Mouse (Mus musculus) forebrain, embryonic 12.5 days (tissue): ENCODE measurements around the gene Sds. TPM values are rescaled to one million over a fixed set of nuclear protein-coding genes. Genes with fewer than 3 reads are reported as not detected.

ENCODE experiments used
- ATAC-seq: fragments of 200-750 bp; cut with Nextera tagmentation; 2 replicates; pipeline ENCODE4 v1.8.0; 2017; ENCODE audit warnings: moderate TSS enrichment; ENCODE audit not compliant: low FRiP score
- H3K27ac ChIP-seq: fragments of 300-500 bp; sonication (generic); 2 replicates; pipeline ENCODE4 v1.5.1; 2016; ENCODE audit warnings: mild to moderate bottlenecking
- H3K27me3 ChIP-seq: fragments of 300-500 bp; sonication (generic); 2 replicates; pipeline ENCODE4 v1.6.1; 2016; ENCODE audit warnings: mild to moderate bottlenecking
- H3K36me3 ChIP-seq: fragments of 300-500 bp; sonication (generic); replicated peaks from 2 replicates; pipeline ENCODE4 v1.6.1; 2016; ENCODE audit warnings: mild to moderate bottlenecking
- H3K4me1 ChIP-seq: fragments of 300-500 bp; sonication (generic); 2 replicates; pipeline ENCODE4 v1.6.1; 2016
- H3K4me2 ChIP-seq: fragments of 300-500 bp; sonication (generic); 2 replicates; pipeline ENCODE4 v1.6.1; 2016; ENCODE audit warnings: mild to moderate bottlenecking, moderate library complexity
- H3K4me3 ChIP-seq: fragments of 300-500 bp; sonication (generic); replicated peaks from 2 replicates; pipeline ENCODE4 v1.5.1; 2016; ENCODE audit warnings: mild to moderate bottlenecking
- H3K9ac ChIP-seq: fragments of 300-500 bp; sonication (generic); 2 replicates; pipeline ENCODE4 v1.6.1; 2016; ENCODE audit warnings: mild to moderate bottlenecking
- H3K9me3 ChIP-seq: fragments of 300-500 bp; sonication (generic); 2 replicates; pipeline ENCODE4 v1.6.1; 2016
- WGBS: fragments of 180-500 bp; shearing (Covaris S2); methylation state at CpG from one replicate; pipeline ENCODE4 v1.1.7; 2016; 5-methylcytosine and 5-hydroxymethylcytosine counted together
- polyA plus RNA-seq: library from polyadenylated mRNA; unstranded; fragments of >200 nt; fragmentation: Nextera tagmentation; extraction: Ambion mirVana; gene quantifications from 2 replicates; pipeline ENCODE4 v1.2.1, GENCODE M21; 2016

The Sds gene
- polyA plus RNA-seq, 1 experiment from 2014 or later = not detected

DNA sequence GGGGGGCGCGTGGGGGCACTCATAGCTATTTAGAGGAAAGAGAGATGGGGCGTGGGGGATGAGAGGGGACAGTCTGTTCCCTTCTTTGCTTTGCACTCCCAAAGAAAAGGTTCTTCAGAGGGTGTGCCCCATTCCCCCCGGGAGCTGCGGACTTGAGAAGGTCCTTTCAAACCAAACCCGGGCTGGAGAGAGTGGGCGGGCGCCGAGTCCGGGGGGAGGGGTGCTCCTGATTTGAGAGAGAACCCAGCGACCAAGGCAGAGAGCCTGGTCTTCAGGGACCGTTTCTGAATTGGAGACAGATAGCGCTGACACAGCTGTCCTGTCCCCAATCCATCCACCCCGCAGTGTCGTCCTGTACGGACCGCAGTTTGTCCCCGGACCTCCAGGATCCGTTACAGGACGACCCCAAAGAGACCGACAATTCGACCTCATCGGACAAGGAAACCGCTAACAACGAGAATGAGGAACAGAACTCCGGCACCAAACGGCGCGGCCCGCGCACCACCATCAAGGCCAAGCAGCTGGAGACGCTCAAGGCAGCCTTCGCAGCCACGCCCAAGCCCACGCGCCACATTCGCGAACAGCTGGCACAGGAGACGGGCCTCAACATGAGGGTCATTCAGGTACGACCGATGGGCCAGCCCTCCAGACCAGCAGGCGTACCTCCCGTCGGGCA is 41.2 kb upstream of the Sds start:
- no peak for ATAC-seq
- WGBS = under 1% methylated on average over 44 of the region's 44 CpGs

DNA sequence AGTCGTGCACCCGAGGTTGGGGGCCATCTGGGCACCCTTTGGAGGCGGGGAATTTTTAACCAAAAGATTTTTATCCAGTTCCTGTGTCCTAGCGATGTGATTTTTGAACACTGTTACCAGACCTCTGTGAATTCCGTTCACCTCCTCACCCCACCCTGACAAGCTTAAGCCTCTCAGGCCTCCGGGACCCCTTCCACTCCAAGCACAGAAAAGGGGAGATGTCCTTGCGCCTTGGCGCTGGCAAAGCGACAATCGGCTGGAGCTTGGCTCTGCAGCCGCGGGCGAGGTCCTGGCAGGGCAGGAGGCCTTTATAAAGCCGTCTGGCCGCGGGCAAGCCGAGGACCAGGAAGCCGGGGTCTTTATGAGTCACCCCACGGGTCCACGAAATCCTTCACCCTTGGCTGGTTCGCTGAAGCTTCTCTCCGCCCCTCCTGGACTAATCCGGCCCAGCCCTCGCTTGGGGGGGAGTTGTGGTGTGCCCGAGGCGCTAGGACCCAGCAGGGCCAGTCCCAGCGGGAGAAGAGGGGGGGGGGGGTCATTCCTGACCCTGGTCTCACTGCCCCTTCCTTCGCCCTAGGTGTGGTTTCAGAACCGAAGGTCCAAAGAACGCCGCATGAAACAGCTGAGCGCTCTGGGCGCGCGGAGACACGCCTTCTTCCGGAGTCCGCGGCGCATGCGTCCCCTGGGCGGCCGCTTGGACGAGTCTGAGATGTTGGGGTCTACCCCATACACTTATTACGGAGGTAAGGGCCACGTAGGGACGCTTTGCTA is 40.4 kb upstream of the Sds start:
- Histone ChIP-seq H3K36me3 (no peaks in the 10 kb centered on the region), H3K27ac (peak overlapping the region; percentile 88), H3K4me1 (peaks cover 72% of the 10 kb centered on the region), H3K9me3 (no peaks in the 10 kb centered on the region), H3K9ac (peak overlapping the region; percentile 68), H3K27me3 (peaks cover 94% of the 10 kb centered on the region), H3K4me3 (peak overlapping the region; percentile 49), H3K4me2 (peak overlapping the region; percentile 74)
- no peak for ATAC-seq
- whole genome bisulfite sequencing = under 1% methylated on average over 44 of the region's 47 CpGs

More for the DNA sequence above, 41.2 kb upstream of the Sds start:
- peak overlapping the region; percentile 49 for H3K4me3 ChIP-seq
- H3K27me3 ChIP-seq = peaks cover 97% of the 10 kb centered on the region
- peaks cover 68% of the 10 kb centered on the region for H3K4me1 ChIP-seq
- peak overlapping the region; percentile 74 for H3K4me2 ChIP-seq
- peak overlapping the region; percentile 68 for H3K9ac ChIP-seq
- H3K36me3 ChIP-seq = no peaks in the 10 kb centered on the region
- peak overlapping the region; percentile 88 for H3K27ac ChIP-seq
- H3K9me3 ChIP-seq = no peaks in the 10 kb centered on the region

- Histone ChIP-seq H3K4me2 (peak overlapping the region; percentile 74), H3K36me3 (no peaks in the 10 kb centered on the region), H3K4me1 (peaks cover 64% of the 10 kb centered on the region), H3K4me3 (peak overlapping the region; percentile 49), H3K27me3 (peaks cover 83% of the 10 kb centered on the region), H3K9me3 (no peaks in the 10 kb centered on the region), H3K27ac (peak overlapping the region; percentile 88), H3K9ac (peak overlapping the region; percentile 68)
- WGBS = under 1% methylated on average over 18 of the region's 18 CpGs
- no peak for ATAC-seq
Measured at GRCm38 (mm10) chr5:120436885-120437495, 39.3 kb upstream of the Sds start.

- ATAC-seq = no peak
- H3K4me2 ChIP-seq = peak overlapping the region; percentile 74
- peak overlapping the region; percentile 88 for H3K27ac ChIP-seq
- peaks cover 78% of the 10 kb centered on the region for H3K27me3 ChIP-seq
- WGBS = 2% methylated on average over 17 of the region's 17 CpGs
- H3K4me1 ChIP-seq = peaks cover 61% of the 10 kb centered on the region
- H3K9ac ChIP-seq = peak overlapping the region; percentile 61
- H3K4me3 ChIP-seq = peak overlapping the region; percentile 37
- H3K36me3 ChIP-seq = no peaks in the 10 kb centered on the region
- no peaks in the 10 kb centered on the region for H3K9me3 ChIP-seq
Measured at GRCm38 (mm10) chr5:120437539-120437938, 38.8 kb upstream of the Sds start.

- peaks cover 61% of the 10 kb centered on the region for H3K4me1 ChIP-seq
- ATAC-seq = no peak
- WGBS = under 1% methylated on average over 33 of the region's 33 CpGs
Measured at GRCm38 (mm10) chr5:120437986-120438385, 38.3 kb upstream of the Sds start.

DNA sequence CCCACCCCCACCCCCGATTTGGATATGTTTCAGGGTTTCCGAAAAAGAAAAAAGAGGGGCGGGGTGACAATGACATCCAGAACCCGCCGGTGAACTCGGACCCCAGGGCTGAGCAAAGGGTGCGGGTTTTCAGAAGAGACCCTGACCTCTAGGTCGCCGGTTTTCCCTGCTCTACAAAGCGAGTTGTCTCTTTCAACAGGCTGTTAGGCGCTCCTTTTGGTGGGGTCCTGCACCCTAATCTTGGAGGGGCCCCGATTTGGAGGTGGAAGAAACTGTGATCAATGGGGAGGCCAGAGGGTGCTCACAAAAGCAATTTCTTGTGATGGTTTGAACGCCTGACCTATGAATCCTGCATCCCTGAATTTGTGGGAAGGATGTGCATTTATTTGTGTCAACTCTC is 37.9 kb upstream of the Sds start:
- Histone ChIP-seq H3K9me3 (no peaks in the 10 kb centered on the region), H3K4me2 (peak overlapping the region; percentile 74), H3K27me3 (peaks cover 69% of the 10 kb centered on the region), H3K4me3 (peak overlapping the region; percentile 37), H3K36me3 (no peaks in the 10 kb centered on the region), H3K27ac (peak overlapping the region; percentile 88), H3K4me1 (peaks cover 57% of the 10 kb centered on the region), H3K9ac (peak overlapping the region; percentile 61)
- ATAC-seq = no peak
- WGBS = 2% methylated on average over 13 of the region's 13 CpGs

More at GRCm38 (mm10) chr5:120437986-120438385, 38.3 kb upstream of the Sds start:
- Histone ChIP-seq H3K27ac (peak overlapping the region; percentile 88), H3K36me3 (no peaks in the 10 kb centered on the region), H3K9ac (peak overlapping the region; percentile 61), H3K4me2 (peak overlapping the region; percentile 74), H3K27me3 (peaks cover 74% of the 10 kb centered on the region), H3K9me3 (no peaks in the 10 kb centered on the region), H3K4me3 (peak overlapping the region; percentile 37)

DNA sequence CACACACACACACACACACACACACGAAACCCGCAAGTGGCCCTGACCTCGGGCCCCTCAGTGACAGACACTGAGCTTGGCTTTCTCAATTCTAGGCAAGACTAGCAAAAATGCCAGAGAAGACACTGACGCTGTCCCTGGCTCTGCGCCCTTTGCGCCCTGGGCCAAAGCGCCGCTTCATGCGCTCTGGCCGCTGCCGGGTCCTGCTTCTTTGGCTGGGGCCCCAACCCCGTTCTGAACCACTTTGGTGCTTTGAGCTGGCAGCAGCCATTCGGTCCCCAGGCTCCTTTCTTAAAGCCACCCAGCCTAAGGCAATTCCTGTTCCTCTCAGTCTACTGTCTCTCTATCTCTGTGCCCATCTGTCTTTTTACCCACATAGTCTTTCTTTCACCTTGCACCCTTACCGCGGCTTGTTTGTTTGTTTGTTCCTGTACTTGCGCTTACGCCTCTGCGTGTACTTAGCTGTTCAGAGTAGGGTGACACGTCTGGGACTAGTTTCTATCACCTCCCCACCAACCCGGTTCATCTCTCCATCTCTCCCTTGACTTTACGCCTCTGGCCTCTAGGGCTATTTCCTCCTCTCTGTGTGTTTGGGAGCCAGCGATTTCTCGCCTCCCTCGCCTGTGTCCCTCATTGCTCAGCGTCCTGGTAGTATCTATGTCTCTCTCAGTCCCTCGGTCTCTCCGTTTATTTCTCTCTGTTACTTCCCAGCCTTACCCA is 37.2 kb upstream of the Sds start:
- Histone ChIP-seq H3K27ac (peak overlapping the region; percentile 88), H3K9me3 (no peaks in the 10 kb centered on the region), H3K27me3 (peaks cover 64% of the 10 kb centered on the region), H3K36me3 (no peaks in the 10 kb centered on the region), H3K9ac (peak overlapping the region; percentile 61), H3K4me1 (peaks cover 57% of the 10 kb centered on the region), H3K4me2 (peak overlapping the region; percentile 74), H3K4me3 (peak overlapping the region; percentile 37)
- 17% methylated on average over 27 of the region's 27 CpGs for WGBS
- ATAC-seq = no peak

DNA sequence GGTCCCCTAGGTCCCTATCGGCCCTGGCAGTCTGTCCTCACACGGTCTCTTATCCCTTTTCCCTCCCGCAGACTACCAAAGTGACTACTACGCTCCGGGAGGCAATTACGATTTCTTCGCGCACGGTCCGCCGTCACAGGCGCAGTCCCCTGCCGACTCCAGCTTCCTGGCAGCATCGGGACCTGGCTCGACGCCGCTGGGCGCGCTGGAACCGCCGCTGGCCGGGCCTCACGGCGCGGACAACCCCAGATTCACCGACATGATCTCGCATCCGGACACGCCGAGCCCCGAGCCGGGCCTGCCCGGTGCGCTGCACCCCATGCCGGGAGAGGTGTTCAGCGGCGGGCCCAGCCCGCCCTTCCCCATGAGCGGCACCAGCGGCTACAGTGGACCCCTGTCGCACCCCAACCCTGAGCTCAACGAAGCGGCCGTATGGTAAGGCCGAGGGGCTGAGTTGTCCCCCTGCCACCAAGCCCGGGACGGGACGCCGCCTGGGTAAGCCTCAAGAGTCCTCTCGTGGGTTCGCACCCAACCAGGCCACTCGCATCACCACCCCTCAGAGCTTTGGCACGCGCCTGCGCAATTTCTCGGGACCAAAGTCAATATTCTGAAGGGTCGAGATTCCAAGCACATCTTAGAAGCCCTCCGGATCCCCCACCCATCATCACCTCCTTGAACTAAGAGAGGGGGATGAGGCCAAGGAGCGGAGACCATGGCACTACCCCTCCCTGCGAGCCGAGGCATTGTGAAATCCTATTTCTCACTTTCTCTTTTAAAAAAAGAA is 36.2 kb upstream of the Sds start:
- no peaks in the 10 kb centered on the region for H3K36me3 ChIP-seq
- peak overlapping the region; percentile 37 for H3K4me3 ChIP-seq
- H3K9ac ChIP-seq = peak overlapping the region; percentile 61
- H3K27ac ChIP-seq = peak overlapping the region; percentile 88
- peak overlapping the region; percentile 74 for H3K4me2 ChIP-seq
- H3K9me3 ChIP-seq = no peaks in the 10 kb centered on the region
- no peak for ATAC-seq
- WGBS = 9% methylated on average over 61 of the region's 61 CpGs
- H3K4me1 ChIP-seq = peaks cover 51% of the 10 kb centered on the region
- H3K27me3 ChIP-seq = peaks cover 59% of the 10 kb centered on the region

DNA sequence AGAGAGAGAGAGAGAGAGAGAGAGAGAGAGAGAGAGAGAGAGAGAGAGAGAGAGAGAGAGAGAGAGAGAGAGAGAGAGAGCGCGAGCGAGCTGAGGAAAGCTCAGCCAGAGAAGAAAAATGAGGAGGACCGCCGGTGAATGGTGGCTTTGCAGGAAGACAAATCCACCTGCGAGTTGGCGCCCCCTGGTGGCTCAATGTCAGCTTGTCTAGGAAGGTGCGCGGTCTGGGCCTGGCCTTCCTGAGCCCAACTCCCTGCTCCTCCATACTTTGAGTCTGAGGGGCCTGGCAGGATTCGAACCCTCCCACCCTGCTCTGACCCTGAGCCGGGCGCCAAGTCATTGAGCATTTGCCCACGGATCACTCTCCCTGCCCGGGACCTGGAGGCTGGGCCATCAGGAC is 35.6 kb upstream of the Sds start:
- H3K9ac ChIP-seq = no peak overlapping the region
- H3K36me3 ChIP-seq = no peaks in the 10 kb centered on the region
- peak overlapping the region; percentile 37 for H3K4me3 ChIP-seq
- no peaks in the 10 kb centered on the region for H3K9me3 ChIP-seq
- peak overlapping the region; percentile 74 for H3K4me2 ChIP-seq
- peak overlapping the region; percentile 88; the same call in 1 of the 2 replicates for H3K27ac ChIP-seq
- peaks cover 59% of the 10 kb centered on the region for H3K27me3 ChIP-seq
- 7% methylated on average over 13 of the region's 14 CpGs for WGBS
- ATAC-seq = peak; percentile 54
- peaks cover 45% of the 10 kb centered on the region for H3K4me1 ChIP-seq

DNA sequence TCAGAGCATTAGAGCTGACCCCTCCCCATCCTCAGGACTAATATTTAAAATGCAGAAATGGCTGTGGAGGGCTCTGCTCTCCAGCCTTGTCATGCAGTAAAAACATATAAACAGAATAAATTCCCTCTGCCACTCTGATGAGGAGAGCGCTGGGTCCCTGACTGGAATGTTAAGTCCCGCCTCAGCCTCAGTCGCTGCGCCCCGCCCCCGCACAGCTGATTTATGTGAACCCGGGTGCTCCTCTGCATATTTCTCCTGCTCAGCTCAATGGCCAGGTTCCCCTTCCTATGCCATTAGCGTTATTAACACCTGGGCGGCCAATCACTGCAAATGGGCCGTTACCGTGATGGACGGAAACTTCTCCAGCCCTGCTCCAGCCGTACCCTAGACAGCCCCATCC is 29.0 kb upstream of the Sds start:
- Histone ChIP-seq H3K27ac (no peak overlapping the region), H3K9me3 (no peaks in the 10 kb centered on the region), H3K4me3 (no peak overlapping the region), H3K4me1 (no peaks in the 10 kb centered on the region), H3K27me3 (peaks cover 22% of the 10 kb centered on the region; the same call in 1 of the 2 replicates), H3K4me2 (no peak overlapping the region), H3K36me3 (no peaks in the 10 kb centered on the region), H3K9ac (no peak overlapping the region)
- no peak for ATAC-seq
- 55% methylated on average over 13 of the region's 13 CpGs for WGBS

DNA sequence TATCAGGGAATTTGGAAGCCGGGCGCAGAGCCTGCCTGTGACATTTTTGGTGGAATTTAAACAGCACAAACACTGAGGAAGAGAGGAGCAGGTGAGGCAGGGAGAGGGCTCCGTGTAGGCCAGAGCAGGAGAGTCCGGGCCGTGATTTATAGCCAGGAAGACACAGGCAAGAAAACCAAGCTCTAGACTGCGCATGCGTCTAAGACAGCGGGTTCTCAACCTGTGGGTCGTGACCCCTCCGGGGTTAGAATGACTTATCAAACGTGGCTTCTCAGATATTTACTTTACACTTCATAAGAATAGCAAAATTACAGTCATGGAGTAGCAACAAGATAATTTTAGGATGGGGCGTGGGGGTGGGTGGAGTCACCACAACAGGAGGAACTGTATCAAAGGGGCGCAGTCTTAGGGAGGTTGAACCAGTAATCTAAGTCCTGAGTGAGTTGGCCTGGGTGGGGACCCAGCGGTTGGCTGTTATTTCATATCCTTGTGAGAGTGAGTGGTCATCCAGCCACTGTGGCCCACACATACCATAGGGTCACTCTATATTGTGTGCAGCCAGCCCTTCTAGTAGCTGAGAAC is 21.5 kb upstream of the Sds start:
- no peaks in the 10 kb centered on the region for H3K9me3 ChIP-seq
- H3K36me3 ChIP-seq = no peaks in the 10 kb centered on the region
- WGBS = 83% methylated on average over 14 of the region's 14 CpGs
- H3K4me2 ChIP-seq = no peak overlapping the region
- ATAC-seq = no peak
- peaks cover 24% of the 10 kb centered on the region for H3K27me3 ChIP-seq
- no peaks in the 10 kb centered on the region; the same call in 1 of the 2 replicates for H3K4me1 ChIP-seq
- no peak overlapping the region for H3K9ac ChIP-seq
- H3K4me3 ChIP-seq = no peak overlapping the region
- H3K27ac ChIP-seq = no peak overlapping the region
